Mouse (Mus musculus): Measurements from ENCODE around the gene Atp6v1g2.

DNA sequence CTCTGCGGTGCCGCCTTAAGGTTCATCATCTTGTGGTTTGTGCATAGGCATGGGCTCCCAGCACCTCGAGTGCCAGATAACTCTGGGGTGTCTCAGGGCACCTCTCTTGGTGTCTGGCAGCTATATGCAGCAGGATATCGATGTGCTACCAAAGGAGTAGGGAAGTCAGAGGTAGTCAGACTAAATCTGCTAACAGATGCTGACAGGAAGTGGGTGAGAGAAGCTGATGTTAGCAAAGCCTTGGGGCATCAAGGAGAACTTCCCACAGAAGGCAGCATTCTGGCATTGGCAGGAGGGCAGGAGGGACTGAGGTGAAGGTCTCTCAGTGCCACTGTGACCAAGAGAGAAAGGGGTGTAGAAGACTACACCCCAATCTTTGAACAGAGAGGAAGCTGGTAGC, 43.4 kb upstream of the Atp6v1g2 start:
- TF ChIP-seq POLR2A (IDR thresholded peaks at IDR 0.05; ENCODE audit: low read depth, low read length) (peak; percentile 5), CTCF (IDR thresholded peaks at IDR 0.05; ENCODE audit: extremely low read depth, insufficient read depth, insufficient read length, insufficient replicate concordance) (no peak)

All from spleen, adult 2 months (tissue).